Mouse (Mus musculus): ENCODE measurements at regions not wholly inside any gene's neighbourhood (a gene's known extent, or its start where the extent isn't known, plus 50 kb on each side); places are given as distances from the start of the nearest gene placed in this dataset.
A peak's percentile ranks its signal among the peaks of the same experiment; 100 is the strongest.

DNA sequence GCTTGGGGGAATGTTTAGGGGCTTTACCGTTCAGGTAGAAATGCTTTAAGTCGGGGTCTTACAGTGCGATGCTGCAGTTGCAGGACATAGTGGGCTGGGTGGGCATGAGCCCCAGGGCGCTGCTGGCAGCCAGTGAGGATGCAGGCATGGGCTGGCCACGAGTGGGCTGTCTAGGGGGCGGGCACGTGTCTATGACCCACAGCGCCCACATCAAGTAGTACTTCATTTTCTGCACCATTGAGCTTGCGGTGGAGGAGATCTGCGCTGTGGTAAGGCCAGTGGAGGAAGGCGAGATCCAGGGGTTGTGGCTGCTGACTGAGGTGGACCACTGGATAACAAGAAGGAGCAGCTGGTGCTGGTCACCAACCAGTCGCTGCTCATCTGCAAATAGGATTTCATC is 52.4 kb upstream of the Olfr291 start:
- no peak for TF ChIP-seq POLR2AphosphoS5 (IDR thresholded peaks at IDR 0.05; ENCODE audit: insufficient replicate concordance, low read depth, low read length)
- TF ChIP-seq CTCF (IDR thresholded peaks at IDR 0.05; ENCODE audit: low read depth, low read length): no peak
- TF ChIP-seq GATA1 (IDR thresholded peaks at IDR 0.05; ENCODE audit: borderline replicate concordance, low read length): no peak
- TF ChIP-seq GATA2 (IDR thresholded peaks at IDR 0.05; ENCODE audit: borderline replicate concordance, low read depth, low read length): no peak
- TF ChIP-seq TAL1 (conservative IDR thresholded peaks at IDR 0.05; ENCODE audit: low read depth, low read length): no peak
- ATAC-seq (ENCODE audit: extremely low read depth, insufficient number of reproducible peaks, low FRiP score, poor library complexity, severe bottlenecking) (no peak), DNase-seq (ENCODE audit: low spot score) (no peak)
- no peak overlapping the region for H3K4me3 ChIP-seq (ENCODE audit: low read depth, low read length)
- H3K27me3 ChIP-seq (ENCODE audit: insufficient read depth, low read length): 0 out of 2 replicates have a peak, but pooled peaks cover 3% of the 10 kb centered on the region
- no peaks in the 10 kb centered on the region for H3K36me3 ChIP-seq (replicated peaks)
- no peaks in the 10 kb centered on the region for H3K9me3 ChIP-seq (replicated peaks)
- no peaks in the 10 kb centered on the region; the same call in 1 of the 2 replicates for H3K4me1 ChIP-seq (ENCODE audit: insufficient read depth, low read depth, low read length)

DNA sequence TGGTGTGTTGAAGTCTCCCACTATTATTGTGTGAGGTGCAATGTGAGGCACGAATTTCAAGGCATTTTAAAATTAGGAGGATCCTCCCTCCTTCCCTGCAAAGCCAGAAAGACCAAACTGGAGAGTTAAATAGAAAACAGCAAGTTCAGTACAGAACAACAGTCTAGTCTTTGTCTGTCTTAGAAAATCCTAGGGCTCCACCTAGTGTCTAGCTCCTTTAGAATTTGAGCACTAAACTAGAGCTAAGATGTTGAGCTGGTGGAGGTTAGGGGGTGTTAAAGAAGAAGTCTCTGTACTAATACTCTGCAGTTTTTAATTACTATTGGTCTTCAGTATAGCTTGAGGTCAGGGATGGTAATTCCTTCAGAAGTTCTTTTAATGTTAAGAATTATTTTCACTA is 58.7 kb upstream of the Olfr291 start:
- TF ChIP-seq GATA1 (IDR thresholded peaks at IDR 0.05; ENCODE audit: borderline replicate concordance, low read length) (no peak), CTCF (IDR thresholded peaks at IDR 0.05; ENCODE audit: low read depth, low read length) (no peak), POLR2AphosphoS5 (IDR thresholded peaks at IDR 0.05; ENCODE audit: insufficient replicate concordance, low read depth, low read length) (no peak), GATA2 (IDR thresholded peaks at IDR 0.05; ENCODE audit: borderline replicate concordance, low read depth, low read length) (no peak), TAL1 (conservative IDR thresholded peaks at IDR 0.05; ENCODE audit: low read depth, low read length) (no peak)
- 0 out of 2 replicates have a peak, but pooled peaks cover 3% of the 10 kb centered on the region for H3K27me3 ChIP-seq (ENCODE audit: insufficient read depth, low read length)
- H3K4me1 ChIP-seq (ENCODE audit: insufficient read depth, low read depth, low read length): no peaks in the 10 kb centered on the region; the same call in 1 of the 2 replicates
- DNase-seq (ENCODE audit: low spot score): no peak
- H3K9me3 ChIP-seq (replicated peaks): no peaks in the 10 kb centered on the region
- H3K36me3 ChIP-seq (replicated peaks): no peaks in the 10 kb centered on the region
- H3K4me3 ChIP-seq (ENCODE audit: low read depth, low read length): no peak overlapping the region
- ATAC-seq (ENCODE audit: extremely low read depth, insufficient number of reproducible peaks, low FRiP score, poor library complexity, severe bottlenecking): no peak

DNA sequence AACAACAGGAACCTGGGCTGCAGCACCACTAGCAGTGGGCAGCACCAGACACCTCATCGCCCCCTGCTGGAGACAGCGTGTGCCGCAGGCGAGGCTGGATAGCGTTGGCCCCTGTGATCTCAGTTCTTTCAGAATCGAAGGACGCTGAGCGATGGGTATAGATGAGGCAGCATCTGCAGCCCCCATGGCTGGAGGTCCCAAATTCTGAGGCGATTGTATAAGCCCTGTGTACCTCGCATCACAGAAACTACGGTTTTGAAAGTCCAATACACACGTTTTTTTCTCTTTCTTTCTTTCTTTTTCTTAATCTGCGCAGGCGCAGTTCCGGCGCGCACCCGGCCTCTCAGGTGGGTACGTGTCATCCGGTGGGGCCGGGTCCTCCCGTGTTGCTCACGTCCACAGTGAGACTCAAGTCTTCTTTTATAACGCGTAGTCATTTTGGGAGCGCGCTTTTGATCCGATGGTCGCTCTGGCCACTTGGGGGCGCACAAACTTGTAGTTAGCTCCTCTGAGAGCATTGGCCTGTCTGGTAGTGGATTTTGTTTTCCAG is 74.0 kb upstream of the Olfr291 start:
- Histone ChIP-seq H3K4me3 (ENCODE audit: low read depth, low read length) (peak overlapping the region; percentile 74), H3K36me3 (replicated peaks) (no peaks in the 10 kb centered on the region), H3K4me1 (ENCODE audit: insufficient read depth, low read depth, low read length) (peaks cover 25% of the 10 kb centered on the region), H3K27me3 (ENCODE audit: insufficient read depth, low read length) (no peaks in the 10 kb centered on the region), H3K9me3 (replicated peaks) (no peaks in the 10 kb centered on the region)
- DNase-seq (ENCODE audit: low spot score) (peak; percentile 67), ATAC-seq (ENCODE audit: extremely low read depth, insufficient number of reproducible peaks, low FRiP score, poor library complexity, severe bottlenecking) (peak; percentile 95)
- TF ChIP-seq POLR2AphosphoS5 (IDR thresholded peaks at IDR 0.05; ENCODE audit: insufficient replicate concordance, low read depth, low read length) (no peak), CTCF (IDR thresholded peaks at IDR 0.05; ENCODE audit: low read depth, low read length) (peak; percentile 97), GATA2 (IDR thresholded peaks at IDR 0.05; ENCODE audit: borderline replicate concordance, low read depth, low read length) (no peak)

GRCm38 (mm10) chr7:84777696-84778095 is 75.7 kb upstream of the Olfr291 start:
- H3K27me3 ChIP-seq (ENCODE audit: insufficient read depth, low read length): no peaks in the 10 kb centered on the region
- no peak for TF ChIP-seq CTCF (IDR thresholded peaks at IDR 0.05; ENCODE audit: low read depth, low read length)
- no peak for TF ChIP-seq GATA2 (IDR thresholded peaks at IDR 0.05; ENCODE audit: borderline replicate concordance, low read depth, low read length)
- H3K4me3 ChIP-seq (ENCODE audit: low read depth, low read length): no peak overlapping the region
- DNase-seq (ENCODE audit: low spot score) (no peak), ATAC-seq (ENCODE audit: extremely low read depth, insufficient number of reproducible peaks, low FRiP score, poor library complexity, severe bottlenecking) (no peak)
- H3K4me1 ChIP-seq (ENCODE audit: insufficient read depth, low read depth, low read length): peaks cover 25% of the 10 kb centered on the region
- no peaks in the 10 kb centered on the region for H3K9me3 ChIP-seq (replicated peaks)
- no peaks in the 10 kb centered on the region for H3K36me3 ChIP-seq (replicated peaks)

GRCm38 (mm10) chr7:84756261-84756660 is 66.5 kb upstream of the Zfand6 start:
- no peaks in the 10 kb centered on the region for H3K9me3 ChIP-seq (replicated peaks)
- DNase-seq (ENCODE audit: low spot score) (no peak), ATAC-seq (ENCODE audit: extremely low read depth, insufficient number of reproducible peaks, low FRiP score, poor library complexity, severe bottlenecking) (no peak)
- 0 out of 2 replicates have a peak, but pooled peaks cover 1% of the 10 kb centered on the region for H3K4me1 ChIP-seq (ENCODE audit: insufficient read depth, low read depth, low read length)
- H3K4me3 ChIP-seq (ENCODE audit: low read depth, low read length): no peak overlapping the region
- peaks cover 28% of the 10 kb centered on the region for H3K27me3 ChIP-seq (ENCODE audit: insufficient read depth, low read length)
- TF ChIP-seq GATA1 (IDR thresholded peaks at IDR 0.05; ENCODE audit: borderline replicate concordance, low read length): no peak
- TF ChIP-seq GATA2 (IDR thresholded peaks at IDR 0.05; ENCODE audit: borderline replicate concordance, low read depth, low read length): no peak
- TF ChIP-seq POLR2AphosphoS5 (IDR thresholded peaks at IDR 0.05; ENCODE audit: insufficient replicate concordance, low read depth, low read length): no peak
- no peak for TF ChIP-seq CTCF (IDR thresholded peaks at IDR 0.05; ENCODE audit: low read depth, low read length)
- no peak for TF ChIP-seq TAL1 (conservative IDR thresholded peaks at IDR 0.05; ENCODE audit: low read depth, low read length)
- no peaks in the 10 kb centered on the region for H3K36me3 ChIP-seq (replicated peaks)

DNA sequence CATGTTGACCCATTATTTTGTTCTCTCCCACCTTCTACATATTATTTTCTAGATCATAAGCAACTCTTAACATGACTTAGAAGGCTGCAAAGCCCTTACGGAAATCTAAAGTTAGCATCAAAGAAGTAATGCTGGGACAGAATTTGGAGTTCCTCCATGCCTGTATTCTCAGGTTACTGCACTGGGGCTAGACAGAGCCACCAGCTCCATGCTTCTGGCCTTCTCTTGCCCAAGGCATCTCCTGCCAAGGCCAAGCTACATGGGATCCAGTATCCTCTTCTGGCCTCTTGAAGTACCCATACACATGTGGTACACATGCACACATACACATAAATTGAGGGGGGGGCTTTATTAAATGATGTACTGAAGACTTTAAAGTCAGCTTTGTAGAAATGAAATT is 63.6 kb upstream of the Zfand6 start:
- no peak for DNase-seq (ENCODE audit: low spot score)
- no peak overlapping the region for H3K4me3 ChIP-seq (ENCODE audit: low read depth, low read length)
- peaks cover 31% of the 10 kb centered on the region for H3K27me3 ChIP-seq (ENCODE audit: insufficient read depth, low read length)
- no peaks in the 10 kb centered on the region for H3K36me3 ChIP-seq (replicated peaks)
- ATAC-seq (ENCODE audit: extremely low read depth, insufficient number of reproducible peaks, low FRiP score, poor library complexity, severe bottlenecking): no peak
- H3K9me3 ChIP-seq (replicated peaks): no peaks in the 10 kb centered on the region
- TF ChIP-seq GATA1 (IDR thresholded peaks at IDR 0.05; ENCODE audit: borderline replicate concordance, low read length) (no peak), TAL1 (conservative IDR thresholded peaks at IDR 0.05; ENCODE audit: low read depth, low read length) (no peak), CTCF (IDR thresholded peaks at IDR 0.05; ENCODE audit: low read depth, low read length) (no peak), POLR2AphosphoS5 (IDR thresholded peaks at IDR 0.05; ENCODE audit: insufficient replicate concordance, low read depth, low read length) (no peak), GATA2 (IDR thresholded peaks at IDR 0.05; ENCODE audit: borderline replicate concordance, low read depth, low read length) (no peak)
- H3K4me1 ChIP-seq (ENCODE audit: insufficient read depth, low read depth, low read length): peaks cover 3% of the 10 kb centered on the region; the same call in 1 of the 2 replicates

All from G1E (cell line).